Mouse (Mus musculus): ENCODE results near the gene Rtl5.

The Rtl5 gene

GRCm38 (mm10) chrX:102066134-102066533, 5.0 kb downstream of the Rtl5 start:
- DNase-seq (ENCODE audit: low spot score), result peak; percentile 83

GRCm38 (mm10) chrX:102065213-102065775, 5.8 kb downstream of the Rtl5 start:
- no peak for DNase-seq (ENCODE audit: low spot score)

GRCm38 (mm10) chrX:102064062-102064461, 7.0 kb downstream of the Rtl5 start:
- DNase-seq (ENCODE audit: low spot score), result no peak

- no peak for DNase-seq (ENCODE audit: low spot score)
Measured at GRCm38 (mm10) chrX:102060891-102061290, 10.2 kb downstream of the Rtl5 start.

GRCm38 (mm10) chrX:102060243-102060642, 10.9 kb downstream of the Rtl5 start:
- DNase-seq (ENCODE audit: low spot score), result no peak

- no peak for DNase-seq (ENCODE audit: low spot score)
Measured at GRCm38 (mm10) chrX:102059437-102059836, 11.7 kb downstream of the Rtl5 start.

- no peak for DNase-seq (ENCODE audit: low spot score)
Measured at GRCm38 (mm10) chrX:102054009-102054408, 17.1 kb downstream of the Rtl5 start.

- DNase-seq (ENCODE audit: low spot score), result no peak
Measured at GRCm38 (mm10) chrX:102053371-102053770, 17.7 kb downstream of the Rtl5 start.

- DNase-seq (ENCODE audit: low spot score), result no peak
Measured at GRCm38 (mm10) chrX:102051225-102051624, 19.9 kb downstream of the Rtl5 start.

- no peak for DNase-seq (ENCODE audit: low spot score)
Measured at GRCm38 (mm10) chrX:102050552-102050951, 20.6 kb downstream of the Rtl5 start.

GRCm38 (mm10) chrX:102042386-102042785, 28.7 kb downstream of the Rtl5 start:
- no peak for DNase-seq (ENCODE audit: low spot score)

GRCm38 (mm10) chrX:102041562-102041961, 29.5 kb downstream of the Rtl5 start:
- no peak for DNase-seq (ENCODE audit: low spot score)

- DNase-seq (ENCODE audit: low spot score), result peak; percentile 42
Measured at GRCm38 (mm10) chrX:102037506-102037905, 33.6 kb downstream of the Rtl5 start.

- DNase-seq (ENCODE audit: low spot score), result no peak
Measured at GRCm38 (mm10) chrX:102036866-102037361, 34.2 kb downstream of the Rtl5 start.

GRCm38 (mm10) chrX:102035671-102036070, 35.4 kb downstream of the Rtl5 start:
- DNase-seq (ENCODE audit: low spot score), result no peak

GRCm38 (mm10) chrX:102033566-102033965, 37.5 kb downstream of the Rtl5 start:
- DNase-seq (ENCODE audit: low spot score), result no peak

- DNase-seq (ENCODE audit: low spot score), result no peak
Measured at GRCm38 (mm10) chrX:102032431-102032830, 38.7 kb downstream of the Rtl5 start.

GRCm38 (mm10) chrX:102031851-102032250, 39.3 kb downstream of the Rtl5 start:
- no peak for DNase-seq (ENCODE audit: low spot score)

- DNase-seq (ENCODE audit: low spot score), result no peak
Measured at GRCm38 (mm10) chrX:102024976-102025375, 46.1 kb downstream of the Rtl5 start.

GRCm38 (mm10) chrX:102019471-102020240, 51.4 kb downstream of the Rtl5 start:
- no peak for DNase-seq (ENCODE audit: low spot score)

- DNase-seq (ENCODE audit: low spot score), result no peak
Measured at GRCm38 (mm10) chrX:102018890-102019289, 52.2 kb downstream of the Rtl5 start.

- DNase-seq (ENCODE audit: low spot score), result no peak
Measured at GRCm38 (mm10) chrX:102017213-102017923, 53.7 kb downstream of the Rtl5 start.

Data from testis, postnatal 10 days (tissue).